Mouse (Mus musculus): ENCODE results near the gene Fgd6.

DNA sequence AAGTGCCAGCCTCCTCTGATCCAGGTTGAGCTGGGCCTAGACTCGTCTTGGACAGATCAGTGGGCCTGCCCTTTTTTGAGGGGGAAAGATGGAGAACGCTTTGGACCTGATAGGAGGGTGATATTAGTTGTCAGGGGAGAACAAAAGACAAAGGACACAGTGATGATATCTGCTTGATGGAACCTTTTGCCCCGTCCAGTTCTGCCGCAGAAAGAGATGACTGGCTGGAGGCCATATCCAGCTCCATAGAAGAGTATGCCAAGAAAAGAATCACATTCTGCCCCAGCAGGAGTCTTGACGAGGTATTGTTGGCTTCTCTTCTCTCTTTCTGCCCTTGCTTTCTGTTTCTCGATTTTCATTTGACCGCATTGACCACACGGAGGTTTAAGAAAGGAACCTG lies 97.3 kb downstream of the Fgd6 start:
- TF ChIP-seq POLR2A (IDR thresholded peaks at IDR 0.05; ENCODE audit: low read depth, low read length) (no peak), CTCF (IDR thresholded peaks at IDR 0.05; ENCODE audit: extremely low read depth, insufficient read length, insufficient replicate concordance, low read depth, low read length) (no peak)
